Mouse (Mus musculus) lung, adult 2 months (tissue): ENCODE data around the gene Dscam.

Experiments used
- CTCF ChIP-seq: fragments of 200-500 bp; IDR thresholded peaks from 2 replicates; pipeline ENCODE4 v1.5.1; 2011; ENCODE audit warnings: mild to moderate bottlenecking, low read length, control low read depth; ENCODE audit not compliant: insufficient read depth
- POLR2A ChIP-seq: fragments of 200-500 bp; IDR thresholded peaks from 2 replicates; pipeline ENCODE4 v1.6.1; 2011; ENCODE audit warnings: low read depth, mild to moderate bottlenecking, control low read depth, low read length, borderline replicate concordance; ENCODE audit errors: extremely low read depth

GRCm38 (mm10) chr16:96727836-96728774 is 442.4 kb downstream of the Dscam start:
- TF ChIP-seq POLR2A (no peak), CTCF (no peak)
